ENCODE assay signal across 8 mouse cellular contexts in the genomic region with DNA sequence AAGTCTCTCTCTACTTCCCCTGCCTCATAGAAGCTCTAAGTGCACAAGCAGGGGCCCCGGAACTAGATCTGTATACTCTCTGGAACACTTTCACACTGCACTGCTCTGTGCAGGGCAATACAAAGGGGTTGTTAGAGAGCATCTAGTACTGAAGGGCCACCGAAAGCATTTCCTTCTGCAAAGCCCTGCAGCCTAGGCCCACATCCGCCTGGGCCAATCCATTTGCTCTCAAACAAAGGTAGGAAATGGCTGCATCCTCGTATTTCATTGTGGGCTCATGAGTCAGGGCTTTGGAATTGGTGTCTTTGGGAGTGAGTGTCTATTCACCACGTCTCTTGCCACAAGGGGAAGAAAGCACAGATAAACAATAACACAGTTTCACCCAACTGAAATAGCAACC.
DNase-seq lines count a peak whose midpoint lies in the region; ATAC-seq and TF ChIP-seq lines count a peak whose summit lies in the region.

No protein-coding gene starts in this region.

- ATAC-seq in erythroid progenitor cell, adult 5-6 weeks (replicated peaks; ENCODE audit: low FRiP score, poor library complexity, severe bottlenecking): no peak

- no peak for TF ChIP-seq CTCF in olfactory bulb, adult 2 months (IDR thresholded peaks at IDR 0.05; ENCODE audit: insufficient read depth, low read depth, low read length)

- peak overlapping the region; percentile 29; the same call in 1 of the 2 replicates for H3K27ac ChIP-seq in olfactory bulb, adult 2 months (ENCODE audit: insufficient read depth, low read depth, low read length)

- no peak overlapping the region for H3K4me3 ChIP-seq in olfactory bulb, adult 2 months (ENCODE audit: insufficient read depth, low read depth, low read length)

- DNase-seq in 3134 (ENCODE audit: extremely low read depth, insufficient read length, low spot score) (peak; percentile 73), ES-CJ7 (ENCODE audit: low read depth, low spot score) (peak; percentile 47)
- peak; percentile 86 for DNase-seq in heart, adult 8-10 months (ENCODE audit: low spot score)
- peak; percentile 53 to 84 for DNase-seq in kidney, postnatal 25 days
- no peak for DNase-seq in retina, embryonic 14.5 days (ENCODE audit: low spot score)
- no peak for DNase-seq in cerebellum, adult 9-10 months

- H3K4me1 ChIP-seq in olfactory bulb, adult 2 months (ENCODE audit: control insufficient read depth, insufficient read depth, low read length): peaks cover 7% of the 10 kb centered on the region

- TF ChIP-seq POLR2A in olfactory bulb, adult 2 months (IDR thresholded peaks at IDR 0.05; ENCODE audit: insufficient read depth, low read depth, low read length): no peak

- WGBS in olfactory bulb, adult 2 months: 47% methylated on average over 5 of the region's 5 CpGs

Comparison
In these comparisons a context has a peak if more than half of its experiments do, and no peak if none do; other contexts are left out.
1. DNase-seq: peak in 3134 (single experiment), ES-CJ7 (single experiment), heart, adult 8-10 months (single experiment) and kidney, postnatal 25 days (2 of 2); none in retina, embryonic 14.5 days (single experiment) and cerebellum, adult 9-10 months (single experiment).